Mouse (Mus musculus) liver, adult 2 months (tissue): ENCODE measurements around the gene Tmem184a. TPM values are rescaled to one million over a fixed set of nuclear protein-coding genes. Genes with fewer than 3 reads are reported as not detected.
A peak's percentile ranks its signal among the peaks of the same experiment; 100 is the strongest.

ENCODE experiments used
- DNase-seq: peaks from one replicate; pipeline ENCODE4 v3.0.0-alpha.2; 2011; ENCODE audit warnings: low read depth, low spot score; ENCODE audit errors: extremely low read depth
- H3K27ac ChIP-seq: fragments of 200-500 bp; replicated peaks from 2 replicates; pipeline ENCODE4 v1.5.1; 2012; ENCODE audit warnings: low read depth, mild to moderate bottlenecking, control low read depth, inconsistent platforms, low read length; ENCODE audit not compliant: insufficient read depth
- H3K27me3 ChIP-seq: fragments of 200-500 bp; 2 replicates; pipeline ENCODE4 v1.6.1; 2012; ENCODE audit warnings: mild to moderate bottlenecking, moderate library complexity, low read length, inconsistent platforms; ENCODE audit not compliant: control insufficient read depth, insufficient read depth
- H3K36me3 ChIP-seq: fragments of 200-500 bp; 2 replicates; pipeline ENCODE4 v1.6.1; 2012; ENCODE audit warnings: low read length, inconsistent platforms; ENCODE audit not compliant: control insufficient read depth, insufficient read depth
- H3K4me1 ChIP-seq: fragments of 200-500 bp; 2 replicates; pipeline ENCODE4 v1.6.1; 2011; ENCODE audit warnings: low read length; ENCODE audit not compliant: control insufficient read depth, insufficient read depth
- H3K4me3 ChIP-seq: fragments of 200-500 bp; 2 replicates; pipeline ENCODE4 v1.5.1; 2011; ENCODE audit warnings: low read depth, mild to moderate bottlenecking, control low read depth, low read length, moderate library complexity; ENCODE audit not compliant: insufficient read depth
- H3K79me2 ChIP-seq: fragments of 200-500 bp; 2 replicates; pipeline ENCODE4 v1.6.1; 2012; ENCODE audit warnings: inconsistent platforms, mild to moderate bottlenecking, low read length, moderate library complexity; ENCODE audit not compliant: control insufficient read depth, insufficient read depth
- H3K9ac ChIP-seq: fragments of 200-500 bp; 2 replicates; pipeline ENCODE4 v1.6.1; 2012; ENCODE audit warnings: low read depth, mild to moderate bottlenecking, control low read depth, inconsistent platforms, low read length
- CTCF ChIP-seq: fragments of 200-500 bp; IDR thresholded peaks from 2 replicates; pipeline ENCODE4 v1.5.1; 2011; ENCODE audit warnings: low read depth, low read length, control low read depth
- POLR2A ChIP-seq: fragments of 200-500 bp; IDR thresholded peaks from 2 replicates; pipeline ENCODE4 v1.6.1; 2011; ENCODE audit warnings: low read length, control low read depth; ENCODE audit not compliant: insufficient read depth; ENCODE audit errors: extremely low read depth
- WGBS: fragments of 180-500 bp; shearing (Covaris S2); methylation state at CpG from one replicate; pipeline ENCODE4 v1.1.7; 2018; 5-methylcytosine and 5-hydroxymethylcytosine counted together
- polyA plus RNA-seq: library from polyadenylated mRNA; depleted of rRNA; stranded (reverse); fragments of >200 nt; gene quantifications from 2 replicates; pipeline ENCODE4 v1.2.3, GENCODE M21; 2012; rRNA removed
- total RNA-seq: library from RNA; depleted of rRNA; stranded (reverse); fragments of >200 nt; gene quantifications from 2 replicates; pipeline ENCODE4 v1.2.3, GENCODE M21; 2014; rRNA removed

The Tmem184a gene
- total and polyA plus RNA-seq, 2 experiments: 9.3 to 45.1 TPM

DNA sequence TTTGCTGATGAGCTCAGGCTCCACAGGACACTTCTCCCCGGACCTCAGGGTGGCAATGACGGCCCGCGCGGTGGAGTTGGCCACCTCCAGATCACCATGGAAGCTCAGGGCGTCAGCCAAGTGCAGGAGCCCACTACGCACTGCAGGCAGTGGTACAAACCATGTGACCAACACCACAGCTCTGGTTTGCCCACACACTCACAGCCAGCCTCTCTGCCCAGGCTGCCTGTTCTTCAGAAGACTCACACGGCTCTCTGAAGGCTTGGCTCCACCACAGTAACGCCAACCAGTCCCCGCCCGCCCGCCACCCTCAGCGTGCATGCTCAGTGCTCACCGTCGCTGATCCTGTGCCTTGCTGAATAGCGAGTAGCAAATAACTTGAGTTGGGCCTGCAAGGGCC, 61.6 kb downstream of the Tmem184a start:
- 92% methylated on average over 16 of the region's 16 CpGs for WGBS
- H3K36me3 ChIP-seq: no peaks in the 10 kb centered on the region

DNA sequence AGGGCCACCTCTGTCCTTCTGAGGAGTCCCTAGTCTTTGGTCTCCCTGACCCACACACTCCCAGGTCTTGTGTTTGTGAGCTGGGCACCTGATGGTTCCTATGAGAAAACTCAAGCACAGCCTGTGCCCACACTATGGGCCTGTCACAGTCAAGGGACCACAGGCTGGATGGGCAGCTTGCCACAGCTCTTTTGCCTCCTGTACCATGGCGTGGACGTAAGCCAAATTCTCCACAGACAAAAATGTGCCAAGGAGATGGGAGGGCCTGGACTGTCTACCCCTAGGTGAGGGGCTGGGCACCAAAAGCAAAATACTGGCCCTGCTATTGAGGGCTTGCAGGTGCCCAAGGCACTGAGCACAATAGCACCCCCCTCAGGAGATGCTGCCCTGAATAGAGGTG, 63.1 kb downstream of the Tmem184a start:
- no peak overlapping the region for H3K4me3 ChIP-seq
- no peaks in the 10 kb centered on the region for H3K4me1 ChIP-seq
- 89% methylated on average over 2 of the region's 2 CpGs for WGBS
- H3K27ac ChIP-seq: no peak overlapping the region
- no peak overlapping the region for H3K9ac ChIP-seq
- no peak for DNase-seq
- H3K36me3 ChIP-seq: no peaks in the 10 kb centered on the region
- TF ChIP-seq POLR2A (no peak), CTCF (no peak)
- no peaks in the 10 kb centered on the region for H3K79me2 ChIP-seq
- no peaks in the 10 kb centered on the region for H3K27me3 ChIP-seq

More for the DNA sequence above, 61.6 kb downstream of the Tmem184a start:
- Histone ChIP-seq H3K27ac (no peak overlapping the region), H3K79me2 (no peaks in the 10 kb centered on the region), H3K4me3 (no peak overlapping the region), H3K4me1 (no peaks in the 10 kb centered on the region), H3K27me3 (no peaks in the 10 kb centered on the region), H3K9ac (no peak overlapping the region)
- DNase-seq: no peak
- TF ChIP-seq POLR2A: no peak
- no peak for TF ChIP-seq CTCF

DNA sequence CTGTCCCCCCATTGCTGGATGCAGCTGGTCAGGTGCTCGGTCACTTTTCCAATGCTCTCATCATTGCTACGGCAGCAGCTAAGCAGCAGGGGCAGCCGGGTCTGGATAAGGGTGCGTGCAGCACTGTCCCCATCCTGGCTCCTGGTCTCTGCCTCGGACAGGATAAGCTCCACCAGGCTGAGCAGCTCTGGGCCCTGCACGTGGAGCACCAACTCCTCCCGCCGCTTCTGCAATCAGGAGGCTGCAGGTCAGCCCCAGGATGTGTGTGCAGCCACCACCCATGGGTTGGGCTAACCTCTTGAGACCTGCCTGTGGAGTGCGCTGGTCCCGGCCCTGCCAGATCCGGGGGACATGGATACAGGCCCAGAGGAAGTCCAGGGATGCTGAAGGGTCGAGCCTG, 63.6 kb downstream of the Tmem184a start:
- Histone ChIP-seq H3K79me2 (no peaks in the 10 kb centered on the region), H3K4me3 (no peak overlapping the region), H3K27me3 (no peaks in the 10 kb centered on the region), H3K36me3 (no peaks in the 10 kb centered on the region), H3K9ac (no peak overlapping the region), H3K27ac (no peak overlapping the region), H3K4me1 (no peaks in the 10 kb centered on the region)
- TF ChIP-seq CTCF (no peak), POLR2A (no peak)
- WGBS: 85% methylated on average over 12 of the region's 12 CpGs
- DNase-seq: no peak

DNA sequence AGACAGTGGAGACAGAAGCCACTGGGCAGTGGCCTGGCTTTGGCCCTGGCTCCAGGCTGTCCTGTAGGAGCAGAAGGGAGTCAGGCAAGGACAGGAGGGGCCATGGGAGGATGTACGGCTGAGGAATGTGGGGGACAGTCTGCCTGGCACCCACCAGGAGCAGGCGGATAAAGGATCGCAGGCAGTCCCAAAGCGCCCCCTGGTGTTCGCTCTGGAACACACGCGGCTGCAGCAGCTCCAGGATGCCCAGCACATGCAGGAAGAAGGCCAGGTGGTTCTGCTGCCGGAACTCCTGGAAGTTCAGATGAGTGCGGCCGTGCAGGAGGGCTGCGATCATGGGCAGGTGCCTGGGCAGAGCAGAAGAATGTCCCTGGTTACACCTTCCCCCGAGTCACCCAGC, 65.0 kb downstream of the Tmem184a start:
- 56% methylated on average over 12 of the region's 12 CpGs for WGBS

More for the DNA sequence above, 65.0 kb downstream of the Tmem184a start:
- Histone ChIP-seq H3K36me3 (no peaks in the 10 kb centered on the region), H3K9ac (no peak overlapping the region), H3K4me3 (no peak overlapping the region), H3K79me2 (no peaks in the 10 kb centered on the region), H3K27ac (no peak overlapping the region), H3K27me3 (no peaks in the 10 kb centered on the region), H3K4me1 (no peaks in the 10 kb centered on the region)
- TF ChIP-seq POLR2A (no peak), CTCF (peak; percentile 82)
- DNase-seq: no peak

Other genes with a start within 250 kb of the Tmem184a start
- 1.1 and 1.3 TPM in 2 replicates for gene Micall2, start 83.6 kb downstream of the Tmem184a start, total RNA-seq
- 0.86 and 1.2 TPM in 2 replicates for gene Micall2, start 83.6 kb downstream of the Tmem184a start, polyA plus RNA-seq
- gene Ints1, start 44.2 kb downstream of the Tmem184a start, total RNA-seq: 10.0 and 14.2 TPM in 2 replicates
- gene Ints1, start 44.2 kb downstream of the Tmem184a start, polyA plus RNA-seq: 23.1 and 25.2 TPM in 2 replicates
- gene Mafk, start 28.4 kb downstream of the Tmem184a start, total RNA-seq: 11.5 and 12.5 TPM in 2 replicates
- 6.3 and 7.0 TPM in 2 replicates for gene Mafk, start 28.4 kb downstream of the Tmem184a start, polyA plus RNA-seq
- not detected in 2 replicates for gene Gm26938, start 6.5 kb upstream of the Tmem184a start, total RNA-seq
- gene Gm26938, start 6.5 kb upstream of the Tmem184a start, polyA plus RNA-seq: not detected in 2 replicates
- gene Psmg3, start 7.0 kb upstream of the Tmem184a start, total RNA-seq: 11.1 and 12.7 TPM in 2 replicates
- gene Psmg3, start 7.0 kb upstream of the Tmem184a start, polyA plus RNA-seq: 28.5 and 28.8 TPM in 2 replicates
- gene Elfn1, start 88.0 kb upstream of the Tmem184a start, total RNA-seq: not detected in 2 replicates
- gene Elfn1, start 88.0 kb upstream of the Tmem184a start, polyA plus RNA-seq: 0.02 and 0.13 TPM in 2 replicates